Mouse (Mus musculus): ENCODE measurements at regions not wholly inside any gene's neighbourhood (a gene's known extent, or its start where the extent isn't known, plus 50 kb on each side); places are given as distances from the start of the nearest gene placed in this dataset.

DNA sequence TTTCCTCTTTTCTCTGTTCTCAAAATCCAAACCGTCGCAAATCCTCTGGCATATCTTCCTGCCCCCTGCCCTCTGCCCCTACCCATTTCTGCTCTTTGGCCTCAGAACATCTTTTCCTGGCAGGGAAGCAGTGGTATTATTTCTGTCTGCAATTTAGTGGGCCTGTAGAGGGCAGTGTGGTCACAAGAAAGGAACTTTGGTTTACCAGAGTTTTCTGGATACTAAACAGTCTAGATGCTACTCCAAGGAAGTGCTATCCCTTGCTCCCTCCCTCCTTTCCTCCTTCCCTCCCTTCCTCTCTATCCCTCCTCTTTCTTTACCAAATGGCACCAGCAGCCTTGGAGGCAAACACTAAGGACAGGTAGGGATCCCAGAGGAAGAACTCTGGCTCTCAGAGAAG lies 134.9 kb downstream of the Edem1 start:
- TF ChIP-seq CTCF (IDR thresholded peaks at IDR 0.05; ENCODE audit: low read depth, low read length) (no peak), POLR2A (IDR thresholded peaks at IDR 0.05; ENCODE audit: extremely low read depth, insufficient read depth, low read length) (no peak)

Measured in liver, adult 2 months (tissue).